Comparison of ENCODE assay signal across 11 mouse cellular contexts in genomic region chr17:47506042-47506441, GRCm38 (mm10). TPM values are rescaled to one million over a fixed set of nuclear protein-coding genes. Genes with fewer than 3 reads are reported as not detected.
DNase-seq lines count a peak whose midpoint lies in the region; ATAC-seq and TF ChIP-seq lines count a peak whose summit lies in the region.
"Had no signal": no experiment of that assay in that cellular context is flagged by ENCODE, and none has a peak within 500 bp of the region (broad histone marks: within the 10 kb centered on the region; RNA-seq: fewer than 3 reads in every experiment).

No protein-coding gene starts in this region.

- H3K27ac ChIP-seq in heart, embryonic 15.5 days, result no peak overlapping the region; the same call in 1 of the 2 replicates
- H3K27ac ChIP-seq in spleen, adult 2 months (ENCODE audit: insufficient read depth, low read length), result peak overlapping the region; percentile 99
- no peak overlapping the region for H3K27ac ChIP-seq in limb, embryonic 14.5 days (replicated peaks; ENCODE audit: low read depth, low read length)
- H3K27ac ChIP-seq: midbrain, embryonic 13.5 days had no signal

- no peak for DNase-seq in heart, adult 18-20 months
- DNase-seq in spleen, adult 2 months (ENCODE audit: low read depth in 1 of 2, low spot score in 2 of 2), result no peak
- no peak for DNase-seq in spleen, adult 18-20 months
- no peak for DNase-seq in limb, embryonic 14.5 days (ENCODE audit: low spot score)
- peak; percentile 49 to 50 for DNase-seq in thymus, postnatal 36 days
- no peak for DNase-seq in left cerebral cortex, adult 8-10 months (ENCODE audit: low spot score in 2 of 2)
- DNase-seq in right cerebral cortex, postnatal 14 days, result no peak

- H3K9me3 ChIP-seq in heart, embryonic 15.5 days (replicated peaks), result no peaks in the 10 kb centered on the region
- H3K9me3 ChIP-seq in limb, embryonic 14.5 days (ENCODE audit: control insufficient read depth, low read length), result no peaks in the 10 kb centered on the region
- H3K9me3 ChIP-seq: midbrain, embryonic 13.5 days had no signal

- WGBS in heart, embryonic 15.5 days, result 86% methylated on average over 1 of the region's 1 CpGs
- WGBS in spleen, adult 2 months, result 58% methylated on average over 1 of the region's 1 CpGs
- WGBS in limb, embryonic 14.5 days, result 94% methylated on average over 1 of the region's 1 CpGs

- ATAC-seq in heart, embryonic 15.5 days (replicated peaks; ENCODE audit: insufficient number of reproducible peaks, insufficient read depth, low FRiP score, low read depth), result no peak
- ATAC-seq in limb, embryonic 14.5 days (ENCODE audit: low FRiP score, low read depth), result no peak
- ATAC-seq: activated CD4-positive, CD25-positive, alpha-beta regulatory T cell, adult 4 months; hindbrain, embryonic 16.5 days; midbrain, embryonic 13.5 days had no signal

- H3K4me3 ChIP-seq in heart, embryonic 15.5 days, result peak overlapping the region; percentile 55; the same call in 1 of the 2 replicates
- H3K4me3 ChIP-seq in spleen, adult 2 months (ENCODE audit: extremely low read depth, insufficient read depth, insufficient read length), result peak overlapping the region; percentile 85
- no peak overlapping the region for H3K4me3 ChIP-seq in limb, embryonic 14.5 days (replicated peaks; ENCODE audit: low read length)
- H3K4me3 ChIP-seq: midbrain, embryonic 13.5 days had no signal

- H3K4me2 ChIP-seq in heart, embryonic 15.5 days, result peak overlapping the region; percentile 82
- 0 out of 2 replicates have a peak overlapping the region, but pooled peaks have one; percentile 58 for H3K4me2 ChIP-seq in limb, embryonic 14.5 days (replicated peaks; ENCODE audit: low read depth, low read length, severe bottlenecking)

- peaks cover 52% of the 10 kb centered on the region for H3K4me1 ChIP-seq in heart, embryonic 15.5 days (replicated peaks)
- peaks cover 29% of the 10 kb centered on the region for H3K4me1 ChIP-seq in spleen, adult 2 months (ENCODE audit: control insufficient read depth, insufficient read depth, insufficient read length)
- peaks cover 23% of the 10 kb centered on the region for H3K4me1 ChIP-seq in limb, embryonic 14.5 days (ENCODE audit: control insufficient read depth, insufficient read depth, low read length)

- TF ChIP-seq CTCF in spleen, adult 2 months (IDR thresholded peaks at IDR 0.05; ENCODE audit: extremely low read depth, insufficient read depth, insufficient read length, insufficient replicate concordance), result no peak

- no peaks in the 10 kb centered on the region for H3K27me3 ChIP-seq in heart, embryonic 15.5 days
- H3K27me3 ChIP-seq in spleen, adult 2 months (ENCODE audit: control insufficient read depth, insufficient read depth, low read length), result no peaks in the 10 kb centered on the region
- H3K27me3 ChIP-seq in limb, embryonic 14.5 days (ENCODE audit: control insufficient read depth, insufficient read depth, low read length), result no peaks in the 10 kb centered on the region
- H3K27me3 ChIP-seq: midbrain, embryonic 13.5 days had no signal

- no peak overlapping the region; the same call in 1 of the 2 replicates for H3K9ac ChIP-seq in heart, embryonic 15.5 days
- H3K9ac ChIP-seq in limb, embryonic 14.5 days (ENCODE audit: low read depth, low read length, severe bottlenecking), result no peak overlapping the region
- H3K9ac ChIP-seq: midbrain, embryonic 13.5 days had no signal

- no peak for TF ChIP-seq POLR2A in spleen, adult 2 months (IDR thresholded peaks at IDR 0.05; ENCODE audit: low read depth, low read length)
- no peak for TF ChIP-seq POLR2A in limb, embryonic 14.5 days (IDR thresholded peaks at IDR 0.05; ENCODE audit: borderline replicate concordance, extremely low read depth, insufficient read depth, insufficient read length)

- H3K36me3 ChIP-seq in heart, embryonic 15.5 days, result no peaks in the 10 kb centered on the region
- H3K36me3 ChIP-seq in spleen, adult 2 months (ENCODE audit: control insufficient read depth, insufficient read depth, low read length), result peaks cover 4% of the 10 kb centered on the region
- no peaks in the 10 kb centered on the region for H3K36me3 ChIP-seq in limb, embryonic 14.5 days (ENCODE audit: control insufficient read depth, insufficient read depth, low read length)
- H3K36me3 ChIP-seq: midbrain, embryonic 13.5 days had no signal

RNA-seq across cellular contexts. Expression of gene Ccnd3, which starts 1.2 kb away (rescaled TPM):
- polyA plus RNA-seq in heart, embryonic 15.5 days (2015; fragmentation: Nextera tagmentation; extraction: Ambion mirVana), result 369 and 456 TPM in 2 replicates
- total RNA-seq in heart, adult 18-20 months (2021), result 10 to 100 TPM; 83.3 to 87.1 TPM
- polyA plus RNA-seq in spleen, adult 2 months (2012; rRNA removed), result 171 and 240 TPM in 2 replicates
- 349 and 415 TPM in 2 replicates for polyA plus RNA-seq in limb, embryonic 14.5 days (2012; rRNA removed)
- polyA plus RNA-seq in limb, embryonic 14.5 days (2014; fragmentation: Nextera tagmentation; extraction: Ambion mirVana), result 513 and 520 TPM in 2 replicates
- 10 to 100 TPM; 28.2 to 33.4 (median 30.8) TPM for total RNA-seq in left cerebral cortex, adult 8-10 months (2022)

RNA-seq across cellular contexts. Expression of gene Taf8, which starts 4.0 kb away (rescaled TPM):
- 17.0 and 20.5 TPM in 2 replicates for polyA plus RNA-seq in heart, embryonic 15.5 days (2015; fragmentation: Nextera tagmentation; extraction: Ambion mirVana)
- 10 to 100 TPM; 10.2 to 10.4 TPM for total RNA-seq in heart, adult 18-20 months (2021)
- 26.5 and 29.7 TPM in 2 replicates for polyA plus RNA-seq in spleen, adult 2 months (2012; rRNA removed)
- 46.4 and 52.2 TPM in 2 replicates for polyA plus RNA-seq in limb, embryonic 14.5 days (2012; rRNA removed)
- 26.3 and 29.2 TPM in 2 replicates for polyA plus RNA-seq in limb, embryonic 14.5 days (2014; fragmentation: Nextera tagmentation; extraction: Ambion mirVana)
- 10 to 100 TPM; 17.6 to 22.3 (median 19.1) TPM for total RNA-seq in left cerebral cortex, adult 8-10 months (2022)

Comparison
In these comparisons a context has a peak if more than half of its experiments do, and no peak if none do; other contexts are left out.
1. DNase-seq: peak in thymus, postnatal 36 days (2 of 2); none in heart, adult 18-20 months (0 of 2), spleen, adult 2 months (0 of 2), spleen, adult 18-20 months (0 of 2), limb, embryonic 14.5 days (single experiment), left cerebral cortex, adult 8-10 months (0 of 2) and right cerebral cortex, postnatal 14 days (single experiment).